Mouse (Mus musculus) lung, adult 2 months (tissue): ENCODE results near the gene Acr. TPM values are rescaled to one million over a fixed set of nuclear protein-coding genes. Genes with fewer than 3 reads are reported as not detected.

ENCODE experiments used
- DNase-seq: peaks from one replicate; pipeline ENCODE4 v3.0.0; 2022
- H3K4me1 ChIP-seq: fragments of 200-500 bp; 2 replicates; pipeline ENCODE4 v1.6.1; 2011; ENCODE audit warnings: low read length; ENCODE audit not compliant: control insufficient read depth, insufficient read depth
- H3K4me3 ChIP-seq: fragments of 200-500 bp; replicated peaks from 2 replicates; pipeline ENCODE3; 2011; ENCODE audit warnings: low read depth, mild to moderate bottlenecking, control low read depth, low read length; ENCODE audit errors: extremely low read depth
- CTCF ChIP-seq: fragments of 200-500 bp; IDR thresholded peaks from 2 replicates; pipeline ENCODE4 v1.5.1; 2011; ENCODE audit warnings: mild to moderate bottlenecking, low read length, control low read depth; ENCODE audit not compliant: insufficient read depth
- POLR2A ChIP-seq: fragments of 200-500 bp; IDR thresholded peaks from 2 replicates; pipeline ENCODE4 v1.6.1; 2011; ENCODE audit warnings: low read depth, mild to moderate bottlenecking, control low read depth, low read length, borderline replicate concordance; ENCODE audit errors: extremely low read depth
- WGBS: fragments of 180-500 bp; shearing (Covaris S2); methylation state at CpG from one replicate; pipeline ENCODE4 v1.1.7; 2018; 5-methylcytosine and 5-hydroxymethylcytosine counted together
- polyA plus RNA-seq: library from polyadenylated mRNA; depleted of rRNA; stranded (reverse); fragments of >200 nt; gene quantifications from 2 replicates; pipeline ENCODE4 v1.2.3, GENCODE M21; 2012

Gene Acr
- polyA plus RNA-seq, 1 experiment = 2.9 TPM

DNA sequence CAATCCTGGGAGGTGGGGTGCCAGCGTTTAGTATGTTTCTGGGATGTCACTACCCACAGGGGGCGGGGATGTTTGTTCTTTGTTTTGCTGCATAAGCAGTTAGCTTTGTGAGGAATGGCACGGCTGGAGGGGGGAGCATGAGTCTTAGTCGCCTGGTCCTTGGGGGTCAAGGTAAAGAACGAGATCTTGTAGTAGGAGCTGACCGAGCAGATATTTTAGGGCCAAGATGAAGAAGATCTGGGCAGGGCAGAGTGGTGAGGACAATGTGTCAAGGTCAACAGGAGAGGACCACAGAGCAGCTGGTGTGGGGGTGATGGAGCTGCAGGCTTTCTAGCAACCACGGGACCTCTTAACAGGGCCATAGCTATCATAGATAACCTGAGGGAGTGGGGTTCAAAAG, 40.7 kb upstream of the Acr start:
- TF ChIP-seq POLR2A (no peak), CTCF (no peak)
- H3K4me1 ChIP-seq = peaks cover 2% of the 10 kb centered on the region; the same call in 1 of the 2 replicates
- no peak overlapping the region for H3K4me3 ChIP-seq
- 67% methylated on average over 7 of the region's 7 CpGs for WGBS
- no peak for DNase-seq

DNA sequence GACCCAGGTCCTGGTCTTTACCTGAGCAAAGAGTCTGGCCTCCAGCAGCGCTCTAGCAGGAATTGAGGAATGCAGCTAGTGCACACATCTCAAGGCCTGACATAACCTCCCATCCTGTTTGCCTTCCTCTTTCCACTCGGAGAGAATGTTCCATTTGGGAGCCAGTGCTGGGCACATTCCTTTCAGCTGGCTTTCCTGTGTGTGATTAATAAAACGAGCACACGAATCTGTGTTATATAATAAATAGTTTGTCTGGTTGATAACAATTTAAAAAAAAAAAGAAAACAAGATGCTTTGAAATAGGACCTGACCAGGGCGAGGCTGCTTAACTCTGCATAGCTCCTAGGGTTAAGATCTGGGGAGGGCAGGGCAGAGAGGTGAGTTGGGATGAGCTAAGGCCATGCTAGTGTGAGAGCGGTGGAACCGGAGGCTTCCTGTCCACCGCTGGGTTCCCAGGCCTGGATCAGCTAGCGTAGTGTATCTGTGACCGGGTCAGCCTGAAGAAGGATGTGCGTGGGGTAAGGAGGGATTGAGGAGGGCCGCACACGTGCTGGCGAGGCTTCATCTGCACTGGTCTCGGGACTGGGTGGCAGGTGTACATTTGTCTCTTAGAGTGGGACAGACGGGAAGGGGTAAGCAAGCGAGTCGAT, 39.8 kb upstream of the Acr start:
- WGBS = 61% methylated on average over 18 of the region's 18 CpGs
- Histone ChIP-seq H3K4me1 (no peaks in the 10 kb centered on the region; the same call in 1 of the 2 replicates), H3K4me3 (no peak overlapping the region)
- DNase-seq = no peak
- TF ChIP-seq POLR2A (no peak), CTCF (no peak)

DNA sequence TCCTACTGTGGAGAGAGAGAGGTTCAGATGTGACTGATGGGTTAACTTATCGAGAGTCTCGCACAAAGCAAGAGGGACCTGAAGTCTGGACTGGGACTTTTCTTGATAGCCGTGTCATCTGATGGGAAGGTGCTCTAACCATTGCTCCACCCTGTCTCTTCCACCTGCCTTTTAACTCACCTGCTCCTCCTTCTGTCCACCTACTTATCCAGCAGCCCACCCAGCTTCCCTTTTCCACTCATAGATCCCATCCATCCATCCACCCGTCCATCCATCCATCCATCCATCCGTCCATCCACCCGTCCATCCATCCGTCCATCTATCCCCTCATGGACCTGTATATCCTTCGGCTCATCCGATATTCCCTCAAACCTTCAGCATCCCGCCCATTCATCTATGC, 39.2 kb upstream of the Acr start:
- no peak for DNase-seq
- Histone ChIP-seq H3K4me1 (no peaks in the 10 kb centered on the region; the same call in 1 of the 2 replicates), H3K4me3 (no peak overlapping the region)
- TF ChIP-seq POLR2A = no peak
- TF ChIP-seq CTCF = no peak
- 88% methylated on average over 10 of the region's 10 CpGs for WGBS

DNA sequence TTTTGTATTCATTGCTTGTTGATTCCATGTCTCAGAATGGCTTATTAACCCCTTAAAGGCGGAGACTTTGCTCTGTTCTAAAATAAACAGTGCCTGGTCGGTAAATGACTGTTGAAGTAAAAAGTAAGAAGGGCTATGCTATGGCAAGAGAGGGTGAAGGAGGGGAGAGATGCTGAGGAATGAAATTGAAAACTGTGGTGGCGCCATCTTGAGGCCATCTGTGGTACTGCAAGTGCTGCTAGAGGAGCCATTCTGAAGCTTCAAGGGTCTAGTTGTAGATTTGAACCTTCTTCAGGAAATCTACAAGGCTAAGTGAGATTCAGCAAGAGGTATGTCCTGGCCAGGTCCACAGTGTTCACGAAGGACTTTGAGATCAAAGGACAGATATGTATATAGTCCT, 37.8 kb upstream of the Acr start:
- TF ChIP-seq POLR2A (no peak), CTCF (peak; percentile 79)
- WGBS = 17% methylated on average over 4 of the region's 4 CpGs
- H3K4me1 ChIP-seq = no peaks in the 10 kb centered on the region; the same call in 1 of the 2 replicates
- peak; percentile 55 for DNase-seq
- no peak overlapping the region for H3K4me3 ChIP-seq

DNA sequence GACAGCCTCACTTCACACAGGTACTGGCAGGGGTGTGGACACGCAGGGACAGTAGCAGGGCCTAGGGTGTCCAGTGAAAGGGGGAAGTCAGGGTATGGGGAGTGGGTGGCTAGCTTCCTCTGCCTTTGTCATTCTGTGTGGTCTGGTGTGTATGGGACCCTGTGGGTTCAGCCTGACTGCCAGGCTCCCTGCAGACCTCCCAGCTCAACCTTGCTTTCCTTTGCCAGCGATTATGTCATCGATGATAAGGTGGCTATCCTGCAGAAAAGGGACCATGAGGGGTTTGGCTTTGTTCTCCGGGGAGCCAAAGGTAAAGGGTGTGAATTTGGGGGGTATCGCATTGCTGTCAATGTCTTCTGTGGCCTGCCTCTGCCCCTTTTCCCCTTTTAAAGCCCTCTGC, 36.7 kb upstream of the Acr start:
- Histone ChIP-seq H3K4me3 (no peak overlapping the region), H3K4me1 (no peaks in the 10 kb centered on the region)
- 91% methylated on average over 5 of the region's 5 CpGs for WGBS
- no peak for DNase-seq
- TF ChIP-seq CTCF (no peak), POLR2A (no peak)

DNA sequence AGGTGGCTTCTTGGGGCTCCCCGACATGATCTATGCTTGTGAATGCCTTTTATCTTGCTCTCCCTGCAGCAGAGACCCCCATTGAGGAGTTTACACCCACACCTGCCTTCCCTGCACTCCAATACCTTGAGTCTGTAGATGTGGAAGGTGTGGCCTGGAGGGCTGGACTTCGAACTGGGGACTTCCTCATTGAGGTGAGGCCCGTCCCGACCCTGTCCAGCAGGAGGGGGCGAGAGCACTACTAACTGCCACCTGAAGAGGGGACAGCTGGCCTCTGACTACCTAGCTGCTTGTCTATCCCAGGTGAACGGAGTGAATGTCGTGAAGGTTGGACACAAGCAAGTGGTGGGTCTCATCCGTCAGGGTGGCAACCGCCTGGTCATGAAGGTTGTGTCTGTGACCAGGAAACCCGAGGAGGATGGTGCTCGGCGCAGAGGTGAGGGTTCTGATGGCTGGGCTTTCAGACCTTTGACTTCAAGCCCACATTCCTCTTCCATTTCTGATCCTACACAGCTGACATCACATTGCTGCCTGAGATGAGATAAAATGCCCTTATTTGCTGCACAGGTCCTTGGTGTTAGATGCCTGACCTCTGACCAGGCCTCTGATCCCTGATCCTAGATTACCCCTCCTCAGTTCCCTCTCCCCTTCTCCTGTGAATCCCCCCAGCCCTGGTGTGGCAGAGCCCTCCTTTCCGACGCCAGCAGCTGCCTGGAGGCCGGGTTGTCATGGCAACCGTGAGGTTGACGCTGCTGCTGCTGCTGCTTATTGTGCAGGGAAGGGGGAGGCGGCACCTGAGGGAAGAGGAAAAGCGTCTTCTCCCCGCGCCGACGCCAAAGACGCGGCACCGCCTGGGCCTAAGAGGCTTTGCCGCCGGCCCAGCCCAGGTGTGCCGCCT, 35.9 kb upstream of the Acr start:
- WGBS = 43% methylated on average over 29 of the region's 29 CpGs
- DNase-seq = no peak
- Histone ChIP-seq H3K4me1 (no peaks in the 10 kb centered on the region), H3K4me3 (no peak overlapping the region)
- no peak for TF ChIP-seq POLR2A

DNA sequence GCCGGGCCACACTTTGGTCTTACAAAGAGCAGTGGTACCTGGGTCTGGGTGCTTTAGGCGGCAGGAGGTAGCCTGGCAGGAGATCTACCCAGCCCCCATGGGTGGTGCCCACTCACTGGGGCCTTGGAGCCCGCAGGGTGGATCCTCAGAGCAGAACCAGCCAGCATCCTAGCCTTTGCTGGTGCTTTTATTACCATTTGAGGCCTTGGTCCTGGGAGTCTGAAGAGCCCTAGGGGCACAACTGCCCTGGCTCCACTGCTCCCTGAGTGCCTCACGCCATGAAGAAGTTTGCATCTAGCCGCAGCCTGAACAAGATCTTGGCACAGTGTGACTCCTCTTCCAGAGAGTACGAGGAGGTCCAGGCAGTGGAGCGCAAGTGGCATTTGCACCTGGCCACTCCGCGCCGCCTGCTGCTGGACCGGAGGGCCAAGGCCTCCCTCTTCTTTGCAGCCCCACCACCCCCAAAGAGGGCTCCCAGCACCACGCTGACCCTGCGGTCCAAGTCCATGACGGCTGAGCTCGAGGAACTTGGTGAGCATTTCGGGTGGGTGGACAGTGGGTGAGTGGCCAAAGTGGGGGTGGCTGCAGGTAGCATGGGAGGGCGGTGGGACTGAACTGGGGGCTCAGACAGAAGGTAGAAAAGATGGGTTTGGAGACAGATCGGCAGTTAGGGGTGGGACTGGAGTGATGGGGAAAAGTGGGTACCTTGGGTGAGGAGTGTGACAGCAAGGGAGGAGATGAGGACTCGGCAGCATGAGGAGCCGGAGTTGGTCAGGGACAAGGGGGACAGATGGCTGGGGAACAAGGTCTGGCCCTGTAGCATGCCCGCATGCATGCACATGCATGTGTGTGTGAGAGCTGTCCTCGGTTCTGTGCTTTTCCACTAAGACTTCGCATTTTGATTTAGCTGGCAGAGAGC, 34.9 kb upstream of the Acr start:
- H3K4me1 ChIP-seq = no peaks in the 10 kb centered on the region
- WGBS = 84% methylated on average over 23 of the region's 23 CpGs
- TF ChIP-seq POLR2A (no peak), CTCF (no peak)
- no peak for DNase-seq
- H3K4me3 ChIP-seq = no peak overlapping the region

DNA sequence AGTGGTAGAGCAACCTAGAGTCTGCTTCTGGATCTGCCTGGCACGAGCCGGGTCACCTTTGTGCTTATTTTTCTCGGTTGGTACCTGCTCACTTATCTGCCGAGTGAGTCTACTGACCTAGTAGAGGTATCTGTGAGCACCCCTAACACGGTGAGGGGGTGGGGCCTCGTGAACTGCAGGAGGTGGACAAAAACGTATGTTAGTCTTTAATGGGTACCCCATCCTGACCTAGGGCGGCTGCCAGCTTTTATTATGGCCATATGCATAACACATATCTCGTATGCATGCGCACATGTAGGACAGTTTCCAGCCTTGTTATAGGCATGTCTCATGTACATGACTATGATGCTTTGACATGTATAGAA, 34.3 kb upstream of the Acr start:
- DNase-seq = no peak
- no peak overlapping the region for H3K4me3 ChIP-seq
- no peaks in the 10 kb centered on the region for H3K4me1 ChIP-seq
- WGBS = 87% methylated on average over 10 of the region's 10 CpGs
- no peak for TF ChIP-seq CTCF
- TF ChIP-seq POLR2A = no peak

DNA sequence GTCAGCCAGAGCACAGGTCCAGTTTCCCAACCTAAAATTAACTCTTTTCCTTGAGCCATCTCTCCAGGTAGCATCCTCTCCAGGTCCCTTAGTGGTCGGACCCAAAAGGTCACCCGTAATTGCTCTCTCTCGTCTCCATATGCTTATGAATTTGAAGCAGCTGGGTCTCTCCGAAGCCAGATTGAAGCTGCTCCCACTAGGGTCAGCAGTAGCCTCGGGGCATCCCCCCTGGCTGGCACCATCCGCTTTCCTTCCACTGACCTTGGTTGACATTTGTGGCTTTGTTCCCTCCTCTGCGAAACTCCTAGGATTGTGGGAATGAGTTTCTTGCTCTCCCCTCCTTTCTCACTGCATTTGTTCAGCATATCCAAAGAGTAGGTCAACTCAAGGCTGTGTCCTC, 24.0 kb upstream of the Acr start:
- 91% methylated on average over 7 of the region's 7 CpGs for WGBS
- Histone ChIP-seq H3K4me3 (no peak overlapping the region), H3K4me1 (no peaks in the 10 kb centered on the region)
- no peak for TF ChIP-seq CTCF
- no peak for TF ChIP-seq POLR2A
- DNase-seq = no peak
